Mouse (Mus musculus) limb, embryonic 14.5 days (tissue): ENCODE results near the gene Gm49318. TPM values are rescaled to one million over a fixed set of nuclear protein-coding genes. Genes with fewer than 3 reads are reported as not detected.
"Not testable (repeated sequence)": the region's sequence is repeated elsewhere in the genome, so short reads cannot be mapped to it uniquely, and the experiment has no call there.

Experiments used
- ATAC-seq: fragments of 200-750 bp; cut with Nextera tagmentation; 2 replicates; pipeline ENCODE4 v1.8.0; 2017; ENCODE audit warnings: low read depth, moderate number of reproducible peaks, moderate TSS enrichment; ENCODE audit not compliant: low FRiP score
- DNase-seq: peaks from one replicate; pipeline ENCODE4 v3.0.0-alpha.2; 2015; ENCODE audit warnings: low spot score
- H3K27ac ChIP-seq: fragments of 300-500 bp; sonication (generic); replicated peaks from 2 replicates; pipeline ENCODE4 v1.5.1; 2014; ENCODE audit warnings: low read depth, mild to moderate bottlenecking, low read length, moderate library complexity, mixed read lengths
- H3K27me3 ChIP-seq: fragments of 300-500 bp; sonication (generic); 2 replicates; pipeline ENCODE4 v1.6.1; 2014; ENCODE audit warnings: low read length, mixed read lengths; ENCODE audit not compliant: control insufficient read depth, insufficient read depth
- H3K36me3 ChIP-seq: fragments of 300-500 bp; sonication (generic); 2 replicates; pipeline ENCODE4 v1.6.1; 2014; ENCODE audit warnings: mild to moderate bottlenecking, low read length, moderate library complexity, mixed read lengths; ENCODE audit not compliant: control insufficient read depth, insufficient read depth
- H3K4me1 ChIP-seq: fragments of 300-500 bp; sonication (generic); 2 replicates; pipeline ENCODE4 v1.6.1; 2014; ENCODE audit warnings: antibody characterized with exemption, low read length, mixed read lengths; ENCODE audit not compliant: control insufficient read depth, insufficient read depth
- H3K4me2 ChIP-seq: fragments of 300-500 bp; sonication (generic); replicated peaks from 2 replicates; pipeline ENCODE4 v1.6.1; 2014; ENCODE audit warnings: low read depth, mild to moderate bottlenecking, low read length, moderate library complexity; ENCODE audit not compliant: severe bottlenecking
- H3K4me3 ChIP-seq: fragments of 300-500 bp; sonication (generic); replicated peaks from 2 replicates; pipeline ENCODE4 v1.5.1; 2014; ENCODE audit warnings: low read length
- H3K9ac ChIP-seq: fragments of 300-500 bp; sonication (generic); 2 replicates; pipeline ENCODE4 v1.6.1; 2014; ENCODE audit warnings: mild to moderate bottlenecking, low read depth, low read length, moderate library complexity; ENCODE audit not compliant: severe bottlenecking
- H3K9me3 ChIP-seq: fragments of 300-500 bp; sonication (generic); 2 replicates; pipeline ENCODE4 v1.6.1; 2016; ENCODE audit warnings: low read length; ENCODE audit not compliant: control insufficient read depth
- POLR2A ChIP-seq: fragments of 200-500 bp; IDR thresholded peaks from 2 replicates; pipeline ENCODE4 v1.8.0; 2012; ENCODE audit warnings: inconsistent platforms, mild to moderate bottlenecking, moderate library complexity, borderline replicate concordance; ENCODE audit not compliant: insufficient read depth, insufficient read length; ENCODE audit errors: extremely low read depth
- WGBS: fragments of 180-500 bp; shearing (Covaris S2); extraction: QIAGEN DNeasy Blood & Tissue Kit; methylation state at CpG from one replicate; pipeline ENCODE4 v1.1.7; 2014; 5-methylcytosine and 5-hydroxymethylcytosine counted together
- polyA plus RNA-seq, 2 experiments: library from polyadenylated mRNA; depleted of rRNA in 1 of 2; stranded (reverse) in 1 of 2; unstranded in 1 of 2; fragments of >200 nt; fragmentation: Nextera tagmentation in 1 of 2; extraction: Ambion mirVana in 1 of 2; gene quantifications; 2 replicates each; pipeline versions ENCODE4 v1.2.1 to v1.2.3; 2012 to 2014

Gene Gm49318
- polyA plus RNA-seq, 2 experiments = not detected

GRCm38 (mm10) chr9:22086012-22086411 lies 15.0 kb upstream of the Gm49318 start:
- H3K4me3 ChIP-seq = peak overlapping the region; percentile 77
- no peak overlapping the region for H3K27ac ChIP-seq
- no peaks in the 10 kb centered on the region for H3K36me3 ChIP-seq
- DNase-seq (no peak), ATAC-seq (no peak)
- no peak for TF ChIP-seq POLR2A
- peaks cover 5% of the 10 kb centered on the region for H3K4me1 ChIP-seq
- H3K4me2 ChIP-seq = peak overlapping the region; percentile 74
- H3K9me3 ChIP-seq = no peaks in the 10 kb centered on the region
- no peaks in the 10 kb centered on the region for H3K27me3 ChIP-seq
- WGBS = 72% methylated on average over 6 of the region's 6 CpGs
- peak overlapping the region; percentile 70 for H3K9ac ChIP-seq

DNA sequence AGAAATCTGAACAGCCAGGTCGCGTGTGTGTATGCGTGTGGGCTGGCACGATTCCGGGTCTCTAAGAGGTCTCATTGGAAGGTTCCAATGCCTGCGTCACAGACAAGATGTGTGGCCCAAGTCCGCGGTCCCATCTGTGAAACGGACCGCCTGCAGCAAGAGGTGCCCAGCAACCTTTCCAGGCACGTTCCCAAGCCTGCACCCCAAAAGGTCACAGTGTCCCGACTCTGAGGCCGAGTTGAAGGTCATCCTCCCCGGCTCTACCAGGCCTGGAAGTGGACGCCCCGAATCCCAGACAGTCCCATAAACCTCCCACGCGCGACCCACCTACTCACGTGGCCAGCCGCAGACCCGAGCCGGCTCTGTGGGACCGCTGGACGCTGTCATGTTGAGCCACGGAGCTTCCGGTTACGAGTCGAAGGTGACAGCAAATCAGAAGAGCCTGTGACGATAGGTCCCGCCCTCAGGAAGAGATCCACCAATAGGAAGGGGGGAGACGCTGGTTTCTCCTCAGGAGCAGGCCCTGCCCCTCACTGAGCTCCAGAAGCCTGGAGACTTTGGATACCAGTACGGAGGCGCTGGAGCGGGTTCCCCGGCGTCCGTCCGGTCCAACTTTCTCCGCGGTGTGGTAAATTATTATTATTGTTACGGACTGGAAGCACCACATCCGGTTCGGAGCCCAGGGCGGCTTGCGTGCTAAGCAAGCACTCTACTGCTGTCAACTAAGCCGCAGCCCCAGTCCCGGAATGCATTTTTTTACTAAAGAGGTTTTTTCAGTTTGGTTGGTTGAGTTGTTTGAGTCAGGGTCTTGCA lies 14.2 kb upstream of the Gm49318 start, which contains the start of gene Ecsit:
Gene Ecsit, minus strand, starts transcription at position 417 of the 813 bp plus-strand sequence.
- WGBS = under 1% methylated on average over 47 of the region's 48 CpGs
- Histone ChIP-seq H3K4me2 (peak within 1 kb of the TSS; percentile 74), H3K27ac (peak within 1 kb of the TSS; percentile 71), H3K36me3 (no peaks in the 10 kb centered on the region), H3K4me1 (peaks cover 5% of the 10 kb centered on the region), H3K9me3 (no peaks in the 10 kb centered on the region), H3K4me3 (peak within 1 kb of the TSS; percentile 77), H3K9ac (peak within 1 kb of the TSS; percentile 70), H3K27me3 (no peaks in the 10 kb centered on the region)
- DNase-seq = peak; percentile 98
- ATAC-seq = peak; percentile 99
- peak; percentile 35; the same call in 1 of the 2 replicates for TF ChIP-seq POLR2A

DNA sequence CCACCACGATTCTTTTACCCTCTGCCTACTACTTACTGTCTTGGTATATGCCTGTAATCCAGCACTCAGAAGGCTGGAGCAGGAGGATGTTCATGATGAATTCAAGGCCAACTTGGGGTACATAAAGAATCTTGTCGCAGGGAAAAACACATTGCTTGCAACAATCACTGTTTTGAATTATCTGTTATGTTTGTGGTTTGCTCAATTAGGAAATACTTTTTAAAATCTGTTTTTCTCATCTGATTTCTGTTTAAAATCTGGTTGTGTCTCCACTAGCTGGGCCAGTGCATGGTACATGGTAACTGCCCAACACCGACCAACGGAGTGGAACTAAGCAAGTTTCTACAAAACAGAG lies 13.6 kb upstream of the Gm49318 start:
- no peak for TF ChIP-seq POLR2A
- 32% methylated on average over 4 of the region's 4 CpGs for WGBS
- Histone ChIP-seq H3K4me2 (peak overlapping the region; percentile 74), H3K27me3 (no peaks in the 10 kb centered on the region), H3K4me3 (peak overlapping the region; percentile 77), H3K9me3 (no peaks in the 10 kb centered on the region), H3K9ac (peak overlapping the region; percentile 70), H3K27ac (no peak overlapping the region), H3K36me3 (no peaks in the 10 kb centered on the region), H3K4me1 (peaks cover 5% of the 10 kb centered on the region)
- ATAC-seq (no peak), DNase-seq (no peak)

GRCm38 (mm10) chr9:22076223-22076622 lies 5.2 kb upstream of the Gm49318 start:
- WGBS = 93% methylated on average over 23 of the region's 23 CpGs
- ATAC-seq (no peak), DNase-seq (no peak)
- Histone ChIP-seq H3K4me1 (no peaks in the 10 kb centered on the region), H3K4me3 (no peak overlapping the region), H3K27me3 (no peaks in the 10 kb centered on the region), H3K9ac (no peak overlapping the region), H3K36me3 (peaks cover 29% of the 10 kb centered on the region; the same call in 1 of the 2 replicates), H3K27ac (no peak overlapping the region), H3K4me2 (no peak overlapping the region), H3K9me3 (no peaks in the 10 kb centered on the region)
- TF ChIP-seq POLR2A = no peak

DNA sequence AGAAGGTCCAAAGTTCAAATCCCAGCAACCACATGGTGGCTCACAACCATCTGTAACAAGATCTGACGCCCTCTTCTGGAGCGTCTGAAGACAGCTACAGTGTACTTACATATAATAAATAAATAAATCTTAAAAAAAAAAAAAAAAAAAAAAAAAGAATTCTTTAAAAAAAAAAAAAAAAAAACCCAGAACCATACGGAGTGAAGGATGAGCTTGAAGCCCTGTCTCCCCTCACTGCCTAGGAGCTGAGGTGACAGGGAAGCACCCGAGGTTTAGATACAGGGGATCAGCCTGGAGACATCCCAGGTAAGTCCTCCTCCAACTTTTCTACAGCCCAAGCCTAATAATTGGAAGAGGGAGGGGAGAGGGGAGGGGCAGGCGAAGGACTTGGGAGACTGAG lies 4.7 kb upstream of the Gm49318 start:
- H3K27ac ChIP-seq, H3K27me3 ChIP-seq, H3K4me3 ChIP-seq, H3K4me1 ChIP-seq, H3K9me3 ChIP-seq, H3K9ac ChIP-seq, ATAC-seq, H3K4me2 ChIP-seq, DNase-seq: not testable (repeated sequence)
- peaks cover 29% of the 10 kb centered on the region; the same call in 1 of the 2 replicates for H3K36me3 ChIP-seq
- 80% methylated on average over 5 of the region's 5 CpGs for WGBS

DNA sequence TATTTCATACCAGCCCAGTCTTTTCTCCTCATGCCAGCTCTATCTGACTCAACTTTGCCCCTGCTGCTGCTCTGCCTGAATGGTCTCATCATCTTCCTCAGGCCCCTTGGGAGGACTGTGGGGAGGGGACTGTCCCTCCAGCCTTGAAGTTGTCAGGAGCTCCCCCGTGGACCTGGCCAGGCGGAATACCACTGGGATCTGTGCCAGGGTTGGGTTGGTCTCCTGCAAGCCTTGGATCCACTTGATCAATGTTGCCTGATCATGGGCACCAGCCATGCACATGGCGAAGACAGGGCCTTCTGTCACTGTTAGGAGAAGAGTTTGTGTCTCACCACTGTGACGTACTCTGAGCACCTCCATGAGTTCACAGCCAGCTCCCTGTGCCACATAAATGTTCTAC lies 1.2 kb upstream of the Gm49318 start:
- WGBS = 86% methylated on average over 4 of the region's 4 CpGs
- ATAC-seq = no peak

More for the DNA sequence above, 1.2 kb upstream of the Gm49318 start:
- H3K4me3 ChIP-seq = no peak overlapping the region
- no peak overlapping the region for H3K27ac ChIP-seq
- peaks cover 31% of the 10 kb centered on the region for H3K36me3 ChIP-seq
- no peak overlapping the region for H3K9ac ChIP-seq
- H3K27me3 ChIP-seq = no peaks in the 10 kb centered on the region
- DNase-seq = no peak
- no peak for TF ChIP-seq POLR2A
- peaks cover 6% of the 10 kb centered on the region; the same call in 1 of the 2 replicates for H3K4me1 ChIP-seq
- no peak overlapping the region for H3K4me2 ChIP-seq
- H3K9me3 ChIP-seq = no peaks in the 10 kb centered on the region
